Mouse (Mus musculus) testis, adult 2 months (tissue): ENCODE data around the gene Zbtb45.

Experiments used
- CTCF ChIP-seq: fragments of 200-500 bp; IDR thresholded peaks from 2 replicates; pipeline ENCODE4 v1.5.1; 2012; ENCODE audit warnings: low read depth, mild to moderate bottlenecking, inconsistent platforms, low read length, moderate library complexity; ENCODE audit not compliant: control insufficient read depth, insufficient read depth, insufficient replicate concordance
- POLR2A ChIP-seq: fragments of 200-500 bp; IDR thresholded peaks from 2 replicates; pipeline ENCODE4 v1.6.1; 2012; ENCODE audit warnings: low read depth, mild to moderate bottlenecking, inconsistent platforms, low read length, moderate library complexity; ENCODE audit not compliant: control insufficient read depth

- TF ChIP-seq CTCF (no peak), POLR2A (no peak)
Measured at GRCm38 (mm10) chr7:13013671-13014070, 3.8 kb upstream of the Zbtb45 start.
